Mouse (Mus musculus) testis, adult 2 months (tissue): ENCODE measurements around the gene Tob1.

ENCODE experiments used
- CTCF ChIP-seq: fragments of 200-500 bp; IDR thresholded peaks from 2 replicates; pipeline ENCODE4 v1.5.1; 2012; ENCODE audit warnings: low read depth, mild to moderate bottlenecking, inconsistent platforms, low read length, moderate library complexity; ENCODE audit not compliant: control insufficient read depth, insufficient read depth, insufficient replicate concordance
- POLR2A ChIP-seq: fragments of 200-500 bp; IDR thresholded peaks from 2 replicates; pipeline ENCODE4 v1.6.1; 2012; ENCODE audit warnings: low read depth, mild to moderate bottlenecking, inconsistent platforms, low read length, moderate library complexity; ENCODE audit not compliant: control insufficient read depth

GRCm38 (mm10) chr11:94253691-94254090 lies 42.4 kb downstream of the Tob1 start:
- TF ChIP-seq CTCF (no peak), POLR2A (no peak)
